Mouse (Mus musculus) neural tube, embryonic 11.5 days (tissue): ENCODE data around the gene Cers1. TPM values are rescaled to one million over a fixed set of nuclear protein-coding genes. Genes with fewer than 3 reads are reported as not detected.

Experiments
- ATAC-seq: fragments of 200-750 bp; cut with Nextera tagmentation; 2 replicates; pipeline ENCODE4 v1.8.0; 2017; ENCODE audit warnings: moderate number of reproducible peaks, mild to moderate bottlenecking, moderate TSS enrichment, moderate library complexity; ENCODE audit not compliant: insufficient read depth, low FRiP score, low TSS enrichment
- DNase-seq: peaks from one replicate; pipeline ENCODE4 v3.0.0-alpha.2; 2015; ENCODE audit warnings: low spot score
- H3K27ac ChIP-seq: fragments of 300-500 bp; sonication (generic); 2 replicates; pipeline ENCODE4 v1.5.1; 2014; ENCODE audit warnings: low read depth, mild to moderate bottlenecking, low read length
- H3K27me3 ChIP-seq: fragments of 300-500 bp; sonication (generic); 2 replicates; pipeline ENCODE4 v1.6.1; 2014; ENCODE audit warnings: mild to moderate bottlenecking, low read length, mixed read lengths; ENCODE audit not compliant: control insufficient read depth, insufficient read depth
- H3K36me3 ChIP-seq: fragments of 300-500 bp; sonication (generic); 2 replicates; pipeline ENCODE4 v1.6.1; 2014; ENCODE audit warnings: mild to moderate bottlenecking, low read length, moderate library complexity, mixed read lengths; ENCODE audit not compliant: control insufficient read depth, insufficient read depth
- H3K4me1 ChIP-seq: fragments of 300-500 bp; sonication (generic); 2 replicates; pipeline ENCODE4 v1.6.1; 2014; ENCODE audit warnings: low read length, mixed read lengths; ENCODE audit not compliant: control insufficient read depth, insufficient read depth
- H3K4me2 ChIP-seq: fragments of 300-500 bp; sonication (generic); 2 replicates; pipeline ENCODE4 v1.6.1; 2014; ENCODE audit warnings: low read depth, mild to moderate bottlenecking, moderate library complexity
- H3K4me3 ChIP-seq: fragments of 300-500 bp; sonication (generic); 2 replicates; pipeline ENCODE4 v1.5.1; 2014; ENCODE audit warnings: low read depth, low read length
- H3K9ac ChIP-seq: fragments of 300-500 bp; sonication (generic); 2 replicates; pipeline ENCODE4 v1.6.1; 2014; ENCODE audit warnings: mild to moderate bottlenecking, low read length
- H3K9me3 ChIP-seq: fragments of 300-500 bp; sonication (generic); 2 replicates; pipeline ENCODE4 v1.6.1; 2016; ENCODE audit warnings: low read length; ENCODE audit not compliant: control insufficient read depth
- WGBS: fragments of 180-500 bp; shearing (Covaris S2); extraction: QIAGEN DNeasy Blood & Tissue Kit; methylation state at CpG from one replicate; pipeline ENCODE4 v1.1.7; 2014; 5-methylcytosine and 5-hydroxymethylcytosine counted together
- polyA plus RNA-seq: library from polyadenylated mRNA; unstranded; fragments of >200 nt; fragmentation: Nextera tagmentation; extraction: Ambion mirVana; gene quantifications from 2 replicates; pipeline ENCODE4 v1.2.1, GENCODE M21; 2014

Gene Cers1
- polyA plus RNA-seq, 1 experiment from 2014 or later: 6.8 TPM

DNA sequence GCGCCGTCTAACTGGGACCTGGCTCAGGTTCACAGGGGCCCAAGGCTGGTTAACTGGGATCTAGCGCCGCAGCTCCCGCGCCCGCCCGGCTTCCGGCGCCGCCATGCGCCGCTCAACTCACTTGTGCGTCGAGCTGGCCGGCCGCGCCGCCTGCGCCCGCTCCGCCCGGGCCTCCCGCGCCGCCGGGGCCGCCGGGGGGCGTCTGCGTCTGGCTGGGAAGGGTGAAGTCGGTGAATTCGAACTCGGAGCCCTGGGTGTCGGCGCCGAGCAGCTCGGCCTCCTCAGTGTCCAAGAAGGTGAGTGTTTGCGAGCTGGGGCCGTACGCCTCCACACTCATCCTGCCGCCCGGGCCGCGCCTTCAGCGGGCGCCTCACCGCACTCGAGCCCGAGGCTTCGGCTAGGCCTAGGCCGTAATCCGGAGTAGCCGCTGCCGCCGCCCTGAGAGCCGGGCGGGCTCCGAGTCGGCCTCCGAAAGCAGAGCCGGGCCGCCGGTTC is 37.1 kb downstream of the Cers1 start:
- Histone ChIP-seq H3K36me3 (no peaks in the 10 kb centered on the region), H3K27ac (peak overlapping the region; percentile 80), H3K4me1 (peaks cover 20% of the 10 kb centered on the region), H3K4me3 (peak overlapping the region; percentile 93), H3K4me2 (peak overlapping the region; percentile 95), H3K9me3 (no peaks in the 10 kb centered on the region), H3K27me3 (no peaks in the 10 kb centered on the region), H3K9ac (peak overlapping the region; percentile 94)
- WGBS: 0% methylated on average over 53 of the region's 64 CpGs
- DNase-seq (peak; percentile 53), ATAC-seq (peak; percentile 43)

DNA sequence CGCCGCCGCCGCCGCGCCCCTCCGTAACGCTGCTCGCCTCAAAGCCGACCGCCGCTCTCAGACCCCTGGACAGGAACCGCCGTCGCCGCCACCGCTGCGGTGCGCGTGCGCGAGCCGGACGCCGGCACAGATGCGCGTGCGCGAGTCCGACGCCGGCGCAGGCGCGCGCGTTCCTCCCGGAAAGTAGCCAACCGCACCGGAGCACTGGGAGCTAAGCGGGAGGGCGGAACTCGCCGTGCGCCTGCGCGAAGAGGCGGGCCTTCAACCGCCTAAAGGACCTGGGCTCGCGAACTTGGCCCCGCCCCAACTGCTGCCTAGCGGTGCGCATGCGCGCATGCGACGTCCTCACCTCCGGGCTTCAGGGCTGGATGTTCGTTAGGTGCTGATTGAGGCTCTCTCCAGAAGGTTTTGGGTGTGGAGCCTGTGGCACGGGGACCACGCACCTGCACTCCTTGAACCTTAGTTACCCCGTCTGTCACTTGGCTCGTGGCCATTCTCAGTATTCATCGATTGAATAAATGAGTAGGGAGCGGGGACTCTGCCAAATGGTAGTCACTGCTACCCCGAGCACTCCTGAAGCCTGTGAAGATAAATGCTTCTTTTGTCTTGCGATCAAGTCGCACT is 37.7 kb downstream of the Cers1 start, which contains the start of gene Upf1:
Gene Upf1, minus strand, starts transcription at position 85 of the 624 bp plus-strand sequence.
- Histone ChIP-seq H3K4me2 (peak within 1 kb of the TSS; percentile 95), H3K4me3 (peak within 1 kb of the TSS; percentile 93), H3K4me1 (peaks cover 20% of the 10 kb centered on the region), H3K27me3 (no peaks in the 10 kb centered on the region), H3K9me3 (no peaks in the 10 kb centered on the region), H3K27ac (peak within 1 kb of the TSS; percentile 80), H3K36me3 (no peaks in the 10 kb centered on the region), H3K9ac (peak within 1 kb of the TSS; percentile 94)
- ATAC-seq: peak; percentile 82
- WGBS: under 1% methylated on average over 62 of the region's 69 CpGs
- DNase-seq: peak; percentile 100

DNA sequence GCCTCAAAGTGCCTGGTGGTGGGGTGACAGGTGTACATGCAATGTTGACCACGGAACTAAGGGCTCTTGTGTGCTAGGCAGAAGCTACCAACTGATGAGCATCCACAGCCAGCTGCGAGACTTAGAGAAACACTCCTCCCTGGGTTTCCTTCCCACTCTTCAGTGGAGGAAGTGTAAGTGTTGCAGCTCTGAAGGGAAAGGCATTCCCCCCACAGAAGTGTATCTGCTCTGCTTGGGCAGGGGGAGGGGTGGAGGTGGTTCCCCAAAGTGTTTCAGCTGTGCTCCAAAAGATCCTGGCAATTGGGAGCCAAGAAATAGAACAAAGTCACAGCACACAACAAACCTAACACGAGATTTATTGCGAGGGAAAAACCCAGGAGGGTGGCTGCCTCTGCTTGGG is 38.4 kb downstream of the Cers1 start:
- Histone ChIP-seq H3K4me3 (no peak overlapping the region; the same call in 1 of the 2 replicates), H3K9me3 (no peaks in the 10 kb centered on the region), H3K27ac (no peak overlapping the region), H3K4me2 (peak overlapping the region; percentile 95), H3K36me3 (no peaks in the 10 kb centered on the region), H3K4me1 (peaks cover 20% of the 10 kb centered on the region), H3K9ac (peak overlapping the region; percentile 27), H3K27me3 (no peaks in the 10 kb centered on the region)
- ATAC-seq (no peak), DNase-seq (no peak)
- WGBS: 68% methylated on average over 4 of the region's 4 CpGs

DNA sequence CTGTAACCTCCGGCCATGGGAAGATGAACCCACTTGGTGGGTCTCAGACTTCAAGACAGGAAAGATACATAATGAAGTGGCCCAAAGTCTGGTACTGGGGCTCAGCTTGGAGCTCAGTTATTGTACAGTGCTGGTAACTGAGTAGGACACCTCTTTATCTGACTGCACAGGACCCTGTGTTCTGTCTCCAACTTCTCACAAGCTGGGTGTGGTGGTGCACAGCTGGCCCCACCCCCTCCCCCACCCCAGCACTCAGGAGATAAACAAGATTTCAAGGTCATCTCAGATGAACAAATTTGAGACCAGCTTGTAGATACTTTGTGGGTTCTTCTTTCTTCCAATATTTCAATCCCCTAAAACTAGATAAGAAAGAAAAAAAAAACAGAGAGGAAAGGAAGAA is 40.5 kb downstream of the Cers1 start:
- Histone ChIP-seq H3K27ac (no peak overlapping the region), H3K4me2 (no peak overlapping the region), H3K4me1 (peaks cover 12% of the 10 kb centered on the region), H3K27me3 (no peaks in the 10 kb centered on the region), H3K9me3 (no peaks in the 10 kb centered on the region), H3K9ac (no peak overlapping the region), H3K36me3 (no peaks in the 10 kb centered on the region), H3K4me3 (no peak overlapping the region)
- WGBS: 84% methylated on average over 1 of the region's 1 CpGs
- ATAC-seq (no peak), DNase-seq (no peak)

DNA sequence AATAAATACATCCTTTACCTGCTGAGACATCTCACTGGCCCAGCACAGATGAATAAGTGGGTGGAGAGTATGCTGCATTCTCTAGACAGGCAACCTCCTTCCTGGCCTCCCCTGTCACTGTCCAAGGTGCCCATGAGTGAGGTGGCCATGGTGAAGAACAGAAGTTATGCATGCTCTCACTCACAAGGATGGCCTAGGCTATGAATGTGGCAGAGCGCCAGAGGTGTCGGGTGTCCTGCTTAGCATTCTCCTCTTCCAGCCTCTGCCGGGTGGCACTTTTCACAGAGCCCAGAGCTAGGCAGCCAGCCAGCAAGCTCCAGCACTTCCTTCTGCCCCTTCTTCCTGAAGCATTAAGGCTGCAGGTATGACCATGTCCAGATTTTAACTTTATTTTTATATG is 43.8 kb downstream of the Cers1 start:
- H3K9ac ChIP-seq: no peak overlapping the region
- no peaks in the 10 kb centered on the region for H3K4me1 ChIP-seq
- no peak overlapping the region for H3K27ac ChIP-seq
- H3K36me3 ChIP-seq: no peaks in the 10 kb centered on the region
- DNase-seq: no peak
- WGBS: 42% methylated on average over 3 of the region's 3 CpGs
- no peak overlapping the region for H3K4me2 ChIP-seq
- ATAC-seq: no peak
- no peaks in the 10 kb centered on the region for H3K9me3 ChIP-seq
- no peak overlapping the region for H3K4me3 ChIP-seq
- H3K27me3 ChIP-seq: no peaks in the 10 kb centered on the region

DNA sequence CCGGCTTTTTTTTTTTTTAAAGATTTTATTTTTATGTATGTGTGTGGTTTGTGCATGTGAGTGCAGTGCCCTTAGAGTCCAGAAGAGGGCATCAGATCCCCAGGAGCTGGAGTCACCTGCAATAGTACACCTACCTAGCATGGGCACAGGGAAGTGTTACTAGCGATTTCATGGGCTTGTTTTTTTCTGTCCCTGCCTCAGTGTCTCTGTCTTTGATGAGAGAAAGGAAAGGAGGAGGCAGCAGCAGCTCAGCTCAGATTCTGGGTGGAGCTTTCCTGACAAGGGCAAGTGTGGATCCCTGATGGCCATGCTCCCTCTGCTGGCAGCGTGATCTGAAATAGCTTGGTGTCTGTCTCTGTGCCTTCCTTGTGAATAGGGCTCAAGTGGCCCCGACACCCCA is 45.2 kb downstream of the Cers1 start:
- no peak overlapping the region for H3K4me2 ChIP-seq
- WGBS: 52% methylated on average over 4 of the region's 4 CpGs
- H3K4me1 ChIP-seq: no peaks in the 10 kb centered on the region
- DNase-seq (no peak), ATAC-seq (no peak)
- no peaks in the 10 kb centered on the region for H3K36me3 ChIP-seq
- no peak overlapping the region for H3K4me3 ChIP-seq
- no peak overlapping the region for H3K9ac ChIP-seq
- H3K27ac ChIP-seq: no peak overlapping the region
- H3K9me3 ChIP-seq: no peaks in the 10 kb centered on the region
- no peaks in the 10 kb centered on the region for H3K27me3 ChIP-seq

DNA sequence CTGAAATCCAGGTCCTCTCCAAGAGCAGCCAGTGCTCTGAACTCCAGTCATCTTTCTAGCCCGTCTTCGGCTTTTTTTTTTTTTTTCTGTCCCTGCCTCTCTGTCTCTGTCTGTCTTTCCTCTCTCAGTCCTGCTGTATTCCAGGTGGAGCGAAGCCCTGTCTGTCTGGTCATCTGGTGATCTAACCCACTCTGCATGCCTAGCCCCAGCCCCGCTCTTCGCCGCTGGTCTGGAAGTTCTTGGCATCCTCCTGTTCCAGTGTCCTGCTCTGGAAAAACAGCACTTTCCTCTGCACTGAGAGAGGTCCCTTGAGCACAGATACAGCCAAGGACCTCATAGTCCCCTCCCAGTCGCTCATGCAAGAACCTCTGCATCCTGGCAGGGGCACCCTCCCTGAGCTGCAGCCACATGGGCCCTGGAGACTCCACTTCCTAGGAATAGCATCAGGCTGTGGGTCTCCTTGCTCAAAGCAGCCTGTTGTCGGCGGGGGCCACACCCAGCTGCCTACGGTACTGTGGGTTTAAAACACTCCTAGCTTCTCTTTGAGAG is 46.0 kb downstream of the Cers1 start:
- Histone ChIP-seq H3K9me3 (no peaks in the 10 kb centered on the region), H3K36me3 (no peaks in the 10 kb centered on the region), H3K27me3 (no peaks in the 10 kb centered on the region), H3K27ac (no peak overlapping the region), H3K4me1 (no peaks in the 10 kb centered on the region), H3K4me2 (no peak overlapping the region), H3K4me3 (no peak overlapping the region), H3K9ac (no peak overlapping the region)
- ATAC-seq (no peak), DNase-seq (no peak)
- 75% methylated on average over 10 of the region's 10 CpGs for WGBS

DNA sequence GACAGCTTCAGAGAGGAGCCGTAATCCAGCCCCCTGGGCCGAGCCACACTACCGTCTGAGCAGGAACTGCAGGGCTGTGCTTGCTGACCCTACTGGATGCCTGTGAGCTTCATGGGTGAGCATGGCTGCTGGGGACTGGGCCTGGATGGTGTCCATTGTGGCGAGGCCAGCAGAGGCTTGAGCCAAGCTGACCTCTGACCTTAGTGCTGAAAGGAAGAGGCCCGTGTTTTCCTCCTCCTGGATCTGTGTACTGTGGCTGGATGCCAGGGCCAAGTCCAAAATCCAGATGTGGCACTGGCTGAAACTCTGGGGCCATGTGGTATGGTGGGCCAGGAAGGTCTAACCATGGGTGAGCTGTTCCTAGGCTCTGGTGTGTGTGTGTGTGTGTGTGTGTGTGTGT is 48.5 kb downstream of the Cers1 start:
- H3K9me3 ChIP-seq: no peaks in the 10 kb centered on the region
- H3K4me1 ChIP-seq: no peaks in the 10 kb centered on the region
- no peaks in the 10 kb centered on the region for H3K27me3 ChIP-seq
- H3K4me3 ChIP-seq: no peak overlapping the region
- H3K4me2 ChIP-seq: no peak overlapping the region
- 51% methylated on average over 5 of the region's 5 CpGs for WGBS
- DNase-seq (no peak), ATAC-seq (no peak)
- no peaks in the 10 kb centered on the region for H3K36me3 ChIP-seq
- no peak overlapping the region for H3K9ac ChIP-seq
- H3K27ac ChIP-seq: no peak overlapping the region

DNA sequence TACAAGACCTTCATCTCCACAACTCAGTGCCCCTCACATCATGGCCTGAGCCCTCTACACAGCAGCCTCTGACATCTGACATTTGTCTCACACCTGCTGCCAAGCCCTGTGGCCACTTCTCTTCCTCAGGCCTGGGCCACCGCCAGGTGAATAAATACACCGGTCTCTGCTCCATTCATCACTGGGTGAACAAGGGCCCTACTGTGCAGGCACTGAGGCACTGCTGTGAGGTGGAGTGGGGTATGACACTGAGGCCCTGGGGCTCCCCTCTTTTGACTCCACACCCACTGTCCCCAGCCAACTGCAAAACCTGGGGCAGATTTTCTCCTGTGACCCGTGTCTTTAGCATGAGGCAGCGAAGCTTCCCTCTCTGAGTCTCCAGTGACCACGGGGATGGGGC is 51.0 kb downstream of the Cers1 start:
- Histone ChIP-seq H3K4me2 (no peak overlapping the region), H3K27ac (no peak overlapping the region), H3K36me3 (no peaks in the 10 kb centered on the region), H3K4me1 (no peaks in the 10 kb centered on the region), H3K4me3 (no peak overlapping the region), H3K9me3 (no peaks in the 10 kb centered on the region), H3K27me3 (peaks cover 3% of the 10 kb centered on the region), H3K9ac (no peak overlapping the region)
- ATAC-seq: no peak
- no peak for DNase-seq
- 60% methylated on average over 5 of the region's 5 CpGs for WGBS
